In the genomic region with DNA sequence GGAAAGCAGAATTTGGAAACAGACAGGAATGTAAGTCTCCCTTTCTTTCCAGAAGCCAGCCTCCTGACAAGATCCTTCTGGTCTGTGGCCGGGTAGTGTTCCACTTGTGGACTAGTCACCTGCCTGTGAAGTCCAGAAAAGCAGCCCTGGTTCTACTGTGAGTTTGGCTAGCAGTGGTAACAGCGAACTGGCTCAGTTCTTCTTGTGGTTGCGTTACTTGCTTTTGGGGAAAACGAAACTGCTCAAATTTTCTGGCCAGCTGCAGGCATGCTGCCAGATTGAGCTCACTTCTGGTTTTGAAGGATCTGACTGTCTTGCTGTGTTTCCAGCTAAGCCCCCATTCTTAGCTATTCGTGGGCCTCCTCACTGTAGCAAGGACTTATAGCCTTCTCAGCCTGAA, we compare ENCODE assay signal across 9 mouse cellular contexts. TPM values are rescaled to one million over a fixed set of nuclear protein-coding genes. Genes with fewer than 3 reads are reported as not detected.
DNase-seq lines count a peak whose midpoint lies in the region; ATAC-seq lines count a peak whose summit lies in the region.
"Had no signal": no experiment of that assay in that cellular context is flagged by ENCODE, and none has a peak within 500 bp of the region (broad histone marks: within the 10 kb centered on the region; RNA-seq: fewer than 3 reads in every experiment).

A gene (minus strand): TSS at position 190 of the 400 bp plus-strand sequence.

- H3K36me3 ChIP-seq in forebrain, embryonic 10.5 days (replicated peaks), result no peaks in the 10 kb centered on the region
- no peaks in the 10 kb centered on the region for H3K36me3 ChIP-seq in forebrain, embryonic 13.5 days (ENCODE audit: poor library complexity, severe bottlenecking)
- H3K36me3 ChIP-seq: neural tube, embryonic 13.5 days had no signal

- no peak within 1 kb of the TSS for H3K4me3 ChIP-seq in forebrain, embryonic 10.5 days
- H3K4me3 ChIP-seq in forebrain, embryonic 13.5 days, result no peak within 1 kb of the TSS
- H3K4me3 ChIP-seq: erythroblast, embryonic 14.5 days; neural tube, embryonic 13.5 days had no signal

- H3K27me3 ChIP-seq in forebrain, embryonic 10.5 days (ENCODE audit: poor library complexity, severe bottlenecking), result no peaks in the 10 kb centered on the region
- H3K27me3 ChIP-seq in forebrain, embryonic 13.5 days, result no peaks in the 10 kb centered on the region
- H3K27me3 ChIP-seq: neural tube, embryonic 13.5 days had no signal

- no peaks in the 10 kb centered on the region for H3K4me1 ChIP-seq in forebrain, embryonic 10.5 days
- H3K4me1 ChIP-seq in forebrain, embryonic 13.5 days, result no peaks in the 10 kb centered on the region
- H3K4me1 ChIP-seq: neural tube, embryonic 13.5 days had no signal

- H3K9me3 ChIP-seq in forebrain, embryonic 10.5 days, result no peaks in the 10 kb centered on the region
- H3K9me3 ChIP-seq in forebrain, embryonic 13.5 days (replicated peaks), result no peaks in the 10 kb centered on the region
- H3K9me3 ChIP-seq: neural tube, embryonic 13.5 days had no signal

- H3K4me2 ChIP-seq in forebrain, embryonic 13.5 days, result no peak within 1 kb of the TSS
- H3K4me2 ChIP-seq: neural tube, embryonic 13.5 days had no signal

- 77% methylated on average over 5 of the region's 5 CpGs for WGBS in forebrain, embryonic 10.5 days
- 72% methylated on average over 5 of the region's 5 CpGs for WGBS in forebrain, embryonic 13.5 days

- no peak within 1 kb of the TSS for H3K27ac ChIP-seq in forebrain, embryonic 10.5 days
- no peak within 1 kb of the TSS for H3K27ac ChIP-seq in forebrain, embryonic 13.5 days
- H3K27ac ChIP-seq: neural tube, embryonic 13.5 days had no signal

- intact Hi-C loops in heart, postnatal 14 days (cut with DNase I), result no loop called here

- no peak within 1 kb of the TSS for H3K9ac ChIP-seq in forebrain, embryonic 13.5 days
- H3K9ac ChIP-seq: neural tube, embryonic 13.5 days had no signal

- DNase-seq in right cerebral cortex, postnatal 14 days, result peak; percentile 12
- no peak for DNase-seq in right cerebral cortex, postnatal 36 days (ENCODE audit: low spot score in 2 of 2)
- peak; percentile 50 to 70 for DNase-seq in adrenal gland, postnatal 36 days
- DNase-seq in heart, postnatal 14 days, result peak; percentile 26 to 27
- DNase-seq in forebrain, embryonic 10.5 days (ENCODE audit: extremely low spot score, low spot score), result no peak

- ATAC-seq in megakaryocyte progenitor cell, adult 5-6 weeks (replicated peaks; ENCODE audit: poor library complexity), result peak; percentile 86
- no peak for ATAC-seq in forebrain, embryonic 13.5 days

RNA-seq across cellular contexts. Expression of the gene that starts here (rescaled TPM):
- 1 to 10 TPM; 1.5 to 2.5 TPM for total RNA-seq in adrenal gland, postnatal 36 days (2021)
- under 1 TPM; 0.22 to 0.46 TPM for total RNA-seq in heart, postnatal 14 days (2021)
- 8.6 and 10.9 TPM in 2 replicates for total RNA-seq in megakaryocyte progenitor cell, adult 5-6 weeks (2015)
- total RNA-seq in megakaryocyte progenitor cell, adult 5-6 weeks (2017), result 7.7 and 13.3 TPM in 2 replicates
- polyA plus RNA-seq in forebrain, embryonic 10.5 days (2016; fragmentation: Nextera tagmentation; extraction: Ambion mirVana), result 0.07 and 0.10 TPM in 2 replicates
- polyA plus RNA-seq in forebrain, embryonic 13.5 days (2015; fragmentation: Nextera tagmentation; extraction: Ambion mirVana), result 0.09 and 0.17 TPM in 2 replicates
- polyA plus RNA-seq: erythroblast, embryonic 14.5 days had no signal

Comparison
In these comparisons a context has a peak if more than half of its experiments do, and no peak if none do; other contexts are left out.
1. DNase-seq: peak in right cerebral cortex, postnatal 14 days (single experiment) and adrenal gland, postnatal 36 days (2 of 2); none in right cerebral cortex, postnatal 36 days (0 of 2) and forebrain, embryonic 10.5 days (single experiment).
2. Peak in DNase-seq in heart, postnatal 14 days; RNA of the gene not detected or under 1 TPM.